Mouse (Mus musculus): ENCODE data around the gene Myo18b. TPM values are rescaled to one million over a fixed set of nuclear protein-coding genes. Genes with fewer than 3 reads are reported as not detected.

Myo18b gene
- 0.37 and 0.38 TPM in 2 replicates for polyA plus RNA-seq (2012; rRNA removed)

GRCm38 (mm10) chr5:112895674-112896654 lies at the start of gene Myo18b:
Gene Myo18b (minus strand): TSS chr5:112896362.
- H3K27ac ChIP-seq (ENCODE audit: insufficient read depth, low read depth, low read length), result no peak within 1 kb of the TSS
- H3K27me3 ChIP-seq (ENCODE audit: control insufficient read depth, insufficient read depth, low read length), result no peaks in the 10 kb centered on the region
- WGBS, result 72% methylated on average over 17 of the region's 17 CpGs
- no peak for TF ChIP-seq POLR2A (IDR thresholded peaks at IDR 0.05; ENCODE audit: low read depth, low read length)
- H3K36me3 ChIP-seq (ENCODE audit: control insufficient read depth, insufficient read depth, low read length), result no peaks in the 10 kb centered on the region
- H3K4me1 ChIP-seq (ENCODE audit: control insufficient read depth, insufficient read depth, insufficient read length, low read length), result no peaks in the 10 kb centered on the region
- 0 out of 2 replicates have a peak within 1 kb of the TSS, but pooled peaks have one; percentile 4 for H3K4me3 ChIP-seq (ENCODE audit: low read depth, low read length)

- Histone ChIP-seq H3K4me3 (ENCODE audit: low read depth, low read length) (no peak overlapping the region), H3K27me3 (ENCODE audit: control insufficient read depth, insufficient read depth, low read length) (no peaks in the 10 kb centered on the region), H3K36me3 (ENCODE audit: control insufficient read depth, insufficient read depth, low read length) (no peaks in the 10 kb centered on the region), H3K4me1 (ENCODE audit: control insufficient read depth, insufficient read depth, insufficient read length, low read length) (no peaks in the 10 kb centered on the region), H3K27ac (ENCODE audit: insufficient read depth, low read depth, low read length) (no peak overlapping the region)
- TF ChIP-seq CTCF (IDR thresholded peaks at IDR 0.05; ENCODE audit: extremely low read depth, insufficient read length, insufficient replicate concordance, low read depth, low read length) (no peak), POLR2A (IDR thresholded peaks at IDR 0.05; ENCODE audit: low read depth, low read length) (no peak)
- 79% methylated on average over 7 of the region's 7 CpGs for WGBS
These were observed 49.8 kb upstream of the Myo18b start for GRCm38 (mm10) chr5:112945925-112946324.

GRCm38 (mm10) chr5:112942244-112942643 lies 46.1 kb upstream of the Myo18b start:
- no peak overlapping the region for H3K27ac ChIP-seq (ENCODE audit: insufficient read depth, low read depth, low read length)
- no peaks in the 10 kb centered on the region for H3K4me1 ChIP-seq (ENCODE audit: control insufficient read depth, insufficient read depth, insufficient read length, low read length)
- no peak overlapping the region for H3K4me3 ChIP-seq (ENCODE audit: low read depth, low read length)
- H3K27me3 ChIP-seq (ENCODE audit: control insufficient read depth, insufficient read depth, low read length), result no peaks in the 10 kb centered on the region
- TF ChIP-seq POLR2A (IDR thresholded peaks at IDR 0.05; ENCODE audit: low read depth, low read length) (no peak), CTCF (IDR thresholded peaks at IDR 0.05; ENCODE audit: extremely low read depth, insufficient read length, insufficient replicate concordance, low read depth, low read length) (no peak)
- WGBS, result 82% methylated on average over 7 of the region's 7 CpGs
- no peaks in the 10 kb centered on the region for H3K36me3 ChIP-seq (ENCODE audit: control insufficient read depth, insufficient read depth, low read length)

- Histone ChIP-seq H3K36me3 (ENCODE audit: control insufficient read depth, insufficient read depth, low read length) (no peaks in the 10 kb centered on the region), H3K27me3 (ENCODE audit: control insufficient read depth, insufficient read depth, low read length) (no peaks in the 10 kb centered on the region), H3K27ac (ENCODE audit: insufficient read depth, low read depth, low read length) (no peak overlapping the region), H3K4me3 (ENCODE audit: low read depth, low read length) (no peak overlapping the region), H3K4me1 (ENCODE audit: control insufficient read depth, insufficient read depth, insufficient read length, low read length) (no peaks in the 10 kb centered on the region)
- WGBS, result 92% methylated on average over 12 of the region's 12 CpGs
- TF ChIP-seq CTCF (IDR thresholded peaks at IDR 0.05; ENCODE audit: extremely low read depth, insufficient read length, insufficient replicate concordance, low read depth, low read length) (no peak), POLR2A (IDR thresholded peaks at IDR 0.05; ENCODE audit: low read depth, low read length) (no peak)
These were observed 44.8 kb upstream of the Myo18b start for GRCm38 (mm10) chr5:112941001-112941400.

GRCm38 (mm10) chr5:112936632-112937031 lies 40.5 kb upstream of the Myo18b start:
- H3K27me3 ChIP-seq (ENCODE audit: control insufficient read depth, insufficient read depth, low read length), result no peaks in the 10 kb centered on the region
- H3K27ac ChIP-seq (ENCODE audit: insufficient read depth, low read depth, low read length), result no peak overlapping the region

GRCm38 (mm10) chr5:112935436-112935835 lies 39.3 kb upstream of the Myo18b start:
- WGBS, result 87% methylated on average over 8 of the region's 8 CpGs
- TF ChIP-seq CTCF (IDR thresholded peaks at IDR 0.05; ENCODE audit: extremely low read depth, insufficient read length, insufficient replicate concordance, low read depth, low read length) (no peak), POLR2A (IDR thresholded peaks at IDR 0.05; ENCODE audit: low read depth, low read length) (no peak)
- Histone ChIP-seq H3K4me3 (ENCODE audit: low read depth, low read length) (no peak overlapping the region), H3K4me1 (ENCODE audit: control insufficient read depth, insufficient read depth, insufficient read length, low read length) (no peaks in the 10 kb centered on the region), H3K27me3 (ENCODE audit: control insufficient read depth, insufficient read depth, low read length) (no peaks in the 10 kb centered on the region), H3K36me3 (ENCODE audit: control insufficient read depth, insufficient read depth, low read length) (no peaks in the 10 kb centered on the region), H3K27ac (ENCODE audit: insufficient read depth, low read depth, low read length) (no peak overlapping the region)

More at GRCm38 (mm10) chr5:112936632-112937031, 40.5 kb upstream of the Myo18b start:
- Histone ChIP-seq H3K4me1 (ENCODE audit: control insufficient read depth, insufficient read depth, insufficient read length, low read length) (no peaks in the 10 kb centered on the region), H3K36me3 (ENCODE audit: control insufficient read depth, insufficient read depth, low read length) (no peaks in the 10 kb centered on the region), H3K4me3 (ENCODE audit: low read depth, low read length) (no peak overlapping the region)
- TF ChIP-seq CTCF (IDR thresholded peaks at IDR 0.05; ENCODE audit: extremely low read depth, insufficient read length, insufficient replicate concordance, low read depth, low read length) (no peak), POLR2A (IDR thresholded peaks at IDR 0.05; ENCODE audit: low read depth, low read length) (no peak)
- WGBS, result 89% methylated on average over 10 of the region's 10 CpGs

GRCm38 (mm10) chr5:112932878-112933567 lies 36.9 kb upstream of the Myo18b start:
- WGBS, result 80% methylated on average over 11 of the region's 11 CpGs
- Histone ChIP-seq H3K27me3 (ENCODE audit: control insufficient read depth, insufficient read depth, low read length) (no peaks in the 10 kb centered on the region), H3K4me3 (ENCODE audit: low read depth, low read length) (no peak overlapping the region), H3K27ac (ENCODE audit: insufficient read depth, low read depth, low read length) (no peak overlapping the region), H3K36me3 (ENCODE audit: control insufficient read depth, insufficient read depth, low read length) (no peaks in the 10 kb centered on the region), H3K4me1 (ENCODE audit: control insufficient read depth, insufficient read depth, insufficient read length, low read length) (no peaks in the 10 kb centered on the region)
- TF ChIP-seq POLR2A (IDR thresholded peaks at IDR 0.05; ENCODE audit: low read depth, low read length), result no peak
- TF ChIP-seq CTCF (IDR thresholded peaks at IDR 0.05; ENCODE audit: extremely low read depth, insufficient read length, insufficient replicate concordance, low read depth, low read length), result no peak
